Mouse (Mus musculus) hindbrain, embryonic 16.5 days (tissue): ENCODE results near the gene Hist1h3h. TPM values are rescaled to one million over a fixed set of nuclear protein-coding genes. Genes with fewer than 3 reads are reported as not detected.
"Not testable (repeated sequence)": the region's sequence is repeated elsewhere in the genome, so short reads cannot be mapped to it uniquely, and the experiment has no call there.

Experiments used
- ATAC-seq: fragments of 200-750 bp; cut with Nextera tagmentation; 2 replicates; pipeline ENCODE4 v1.8.0; 2017; ENCODE audit warnings: moderate TSS enrichment, moderate library complexity
- H3K27ac ChIP-seq: fragments of 300-500 bp; sonication (generic); 2 replicates; pipeline ENCODE4 v1.5.1; 2014; ENCODE audit warnings: low read depth, mild to moderate bottlenecking, control low read depth, low read length, moderate library complexity
- H3K27me3 ChIP-seq: fragments of 300-500 bp; sonication (generic); replicated peaks from 2 replicates; pipeline ENCODE4 v1.6.1; 2014; ENCODE audit warnings: low read length; ENCODE audit not compliant: control insufficient read depth, insufficient read depth
- H3K36me3 ChIP-seq: fragments of 300-500 bp; sonication (generic); 2 replicates; pipeline ENCODE4 v1.6.1; 2014; ENCODE audit warnings: mild to moderate bottlenecking, low read length, moderate library complexity, mixed read lengths; ENCODE audit not compliant: control insufficient read depth, insufficient read depth
- H3K4me1 ChIP-seq: fragments of 300-500 bp; sonication (generic); 2 replicates; pipeline ENCODE4 v1.6.1; 2014; ENCODE audit warnings: low read depth, low read length; ENCODE audit not compliant: control insufficient read depth, insufficient read depth
- H3K4me2 ChIP-seq: fragments of 300-500 bp; sonication (generic); 2 replicates; pipeline ENCODE4 v1.6.1; 2014; ENCODE audit warnings: mild to moderate bottlenecking, low read length, control low read depth, moderate library complexity
- H3K4me3 ChIP-seq: fragments of 300-500 bp; sonication (generic); 2 replicates; pipeline ENCODE4 v1.5.1; 2014; ENCODE audit warnings: mild to moderate bottlenecking, low read length, control low read depth, moderate library complexity
- H3K9ac ChIP-seq: fragments of 300-500 bp; sonication (generic); 2 replicates; pipeline ENCODE4 v1.6.1; 2014; ENCODE audit warnings: low read depth, mild to moderate bottlenecking, control low read depth, low read length, moderate library complexity
- H3K9me3 ChIP-seq: fragments of 300-500 bp; sonication (generic); 2 replicates; pipeline ENCODE4 v1.6.1; 2014; ENCODE audit warnings: mild to moderate bottlenecking, low read length, moderate library complexity; ENCODE audit not compliant: control insufficient read depth
- WGBS: fragments of 180-500 bp; shearing (Covaris S2); extraction: QIAGEN DNeasy Blood & Tissue Kit; methylation state at CpG from one replicate; pipeline ENCODE4 v1.1.7; 2014; 5-methylcytosine and 5-hydroxymethylcytosine counted together
- polyA plus RNA-seq: library from polyadenylated mRNA; unstranded; fragments of >200 nt; fragmentation: Nextera tagmentation; extraction: Ambion mirVana; gene quantifications from 2 replicates; pipeline ENCODE4 v1.2.1, GENCODE M21; 2015

Gene Hist1h3h
- polyA plus RNA-seq, 1 experiment from 2014 or later = 0.98 TPM

DNA sequence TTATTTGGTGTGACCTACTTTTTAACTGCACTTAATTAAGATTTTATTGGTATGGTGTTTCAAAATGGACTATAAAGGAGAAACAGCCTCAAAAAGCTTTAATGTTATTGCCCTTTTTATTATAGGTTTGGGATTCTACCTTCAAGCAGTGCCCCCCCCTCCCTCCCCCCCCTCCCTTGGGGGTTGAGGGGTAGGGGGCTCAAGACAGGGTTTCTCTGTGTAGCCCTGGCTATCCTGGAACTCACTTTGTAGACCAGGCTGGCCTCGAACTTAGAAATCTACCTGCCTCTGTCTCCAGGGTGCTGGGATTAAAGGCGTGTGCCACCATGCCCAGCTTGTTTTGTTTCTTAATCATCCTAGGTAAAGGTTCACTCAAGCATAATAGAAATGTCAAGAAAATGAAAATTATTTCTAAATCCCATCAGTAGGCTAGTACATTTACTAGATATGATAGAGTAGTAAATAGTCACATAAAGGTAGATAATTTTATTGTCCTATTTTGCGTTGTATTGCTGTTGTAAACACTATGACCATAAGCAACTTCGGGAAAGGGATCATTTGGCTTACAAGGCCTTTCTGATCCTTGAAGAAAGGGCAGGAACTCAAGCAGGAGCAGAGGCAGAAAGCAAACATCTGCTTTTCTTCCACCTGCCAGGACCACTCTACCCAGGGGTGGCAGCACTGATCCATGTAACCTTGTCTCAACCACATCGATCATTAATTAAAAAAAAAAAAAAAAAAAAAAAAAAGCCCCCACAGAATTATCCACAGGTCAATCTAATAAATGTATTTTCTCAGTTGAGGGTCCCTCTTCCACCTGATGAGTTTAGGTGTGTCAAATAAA lies 5.8 kb downstream of the Hist1h3h start:
- Histone ChIP-seq H3K27me3 (no peaks in the 10 kb centered on the region), H3K4me3 (no peak overlapping the region), H3K4me1 (peaks cover 11% of the 10 kb centered on the region), H3K9ac (no peak overlapping the region), H3K9me3 (no peaks in the 10 kb centered on the region), H3K36me3 (no peaks in the 10 kb centered on the region), H3K4me2 (no peak overlapping the region), H3K27ac (no peak overlapping the region)
- 36% methylated on average over 5 of the region's 5 CpGs for WGBS
- ATAC-seq = no peak

DNA sequence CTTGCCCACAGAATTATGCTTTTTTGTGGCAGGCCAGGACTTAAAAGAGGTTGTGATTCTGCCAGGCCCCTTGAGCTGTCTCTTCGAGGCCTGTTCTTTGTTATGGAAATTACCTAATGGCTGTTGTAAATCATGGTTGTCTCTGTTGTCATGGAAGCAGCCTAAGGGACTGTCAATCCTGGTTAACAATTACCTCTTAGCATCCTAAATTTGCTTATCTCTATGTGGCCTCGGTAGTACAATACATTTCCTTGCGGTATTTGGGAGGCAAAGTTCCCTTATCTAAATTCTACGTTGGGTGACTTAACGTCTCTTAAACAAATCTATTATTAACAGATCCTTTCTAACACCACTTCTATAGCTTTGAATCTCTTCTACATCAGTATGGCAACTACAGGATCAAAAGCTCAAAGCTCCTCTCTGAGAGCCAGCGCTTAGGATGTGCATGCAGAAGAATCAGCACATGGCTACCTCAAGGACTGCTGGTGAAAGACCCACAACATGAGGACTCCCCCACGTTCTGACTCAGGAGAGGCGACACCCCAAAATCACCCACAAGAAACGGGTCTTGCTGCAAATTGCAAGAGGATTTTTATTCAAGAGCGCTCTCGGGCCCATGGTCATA lies 10.6 kb downstream of the Hist1h3h start:
- Histone ChIP-seq H3K9ac (no peak overlapping the region), H3K4me3 (no peak overlapping the region), H3K4me1 (no peaks in the 10 kb centered on the region), H3K9me3 (no peaks in the 10 kb centered on the region), H3K36me3 (no peaks in the 10 kb centered on the region), H3K4me2 (no peak overlapping the region), H3K27ac (no peak overlapping the region), H3K27me3 (no peaks in the 10 kb centered on the region)
- ATAC-seq = 0 out of 2 replicates have a peak, but pooled peaks have one; percentile 30
- 19% methylated on average over 11 of the region's 11 CpGs for WGBS

- H3K4me1 ChIP-seq = peaks cover 5% of the 10 kb centered on the region; the same call in 1 of the 2 replicates
- no peaks in the 10 kb centered on the region for H3K36me3 ChIP-seq
- H3K27me3 ChIP-seq = no peaks in the 10 kb centered on the region
- no peak overlapping the region for H3K4me3 ChIP-seq
- H3K9ac ChIP-seq = no peak overlapping the region
- no peak overlapping the region for H3K27ac ChIP-seq
- no peak overlapping the region for H3K4me2 ChIP-seq
- no peak for ATAC-seq
- 77% methylated on average over 1 of the region's 1 CpGs for WGBS
- H3K9me3 ChIP-seq = no peaks in the 10 kb centered on the region
Measured at GRCm38 (mm10) chr13:21729544-21729943, 12.1 kb downstream of the Hist1h3h start.

- Histone ChIP-seq H3K9me3 (no peaks in the 10 kb centered on the region), H3K4me3 (no peak overlapping the region), H3K9ac (peak overlapping the region; percentile 64; the same call in 1 of the 2 replicates), H3K4me2 (no peak overlapping the region; the same call in 1 of the 2 replicates), H3K4me1 (peaks cover 10% of the 10 kb centered on the region), H3K27ac (peak overlapping the region; percentile 93), H3K36me3 (no peaks in the 10 kb centered on the region), H3K27me3 (no peaks in the 10 kb centered on the region)
- 70% methylated on average over 5 of the region's 5 CpGs for WGBS
- peak; percentile 18 for ATAC-seq
Measured at GRCm38 (mm10) chr13:21733466-21733865, 16.0 kb downstream of the Hist1h3h start.

DNA sequence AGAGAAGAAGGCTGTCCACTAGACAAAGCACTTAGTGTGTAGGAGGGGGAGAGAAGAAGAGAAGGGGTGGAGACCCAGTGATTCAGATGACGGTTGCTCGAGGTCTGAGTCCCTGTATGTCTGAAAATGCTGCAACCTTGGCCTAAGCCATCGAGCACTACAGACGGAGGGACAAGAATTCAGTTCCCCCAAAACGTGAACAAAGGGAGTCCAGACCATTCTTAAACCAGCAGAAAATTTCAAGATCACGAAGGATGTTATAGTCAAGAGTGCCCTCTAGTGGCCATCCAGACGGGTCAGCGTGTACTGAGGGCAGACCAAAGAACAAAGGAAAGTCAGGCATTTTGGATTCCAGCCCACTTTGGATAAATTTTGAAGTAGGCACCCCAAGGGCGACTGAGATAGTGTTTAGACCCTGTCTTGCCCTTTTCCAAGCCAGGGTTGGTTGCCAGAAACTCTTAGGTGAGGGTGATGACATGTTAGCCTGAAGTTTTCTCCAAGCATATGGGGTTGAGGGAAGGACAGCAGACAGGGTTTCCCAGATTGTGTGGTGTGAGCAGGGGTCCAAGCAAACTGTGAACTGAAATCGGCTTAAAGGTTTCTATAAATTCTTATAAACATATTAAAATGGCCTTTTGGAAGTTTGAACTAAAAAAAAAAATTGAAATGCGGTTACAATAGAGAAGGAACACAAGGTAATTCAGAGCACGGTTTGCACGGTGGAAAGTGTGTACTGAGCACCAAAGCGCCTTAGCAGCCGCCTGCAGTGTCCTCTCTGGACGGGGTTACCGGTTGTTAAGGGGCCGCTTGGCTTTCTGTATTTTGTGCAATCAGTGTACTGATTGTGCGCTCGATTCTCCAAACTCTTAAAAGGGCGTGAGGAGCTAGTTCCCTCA lies 16.8 kb downstream of the Hist1h3h start:
- no peaks in the 10 kb centered on the region for H3K9me3 ChIP-seq
- peak overlapping the region; percentile 51 for H3K4me3 ChIP-seq
- no peaks in the 10 kb centered on the region for H3K36me3 ChIP-seq
- H3K27ac ChIP-seq = peak overlapping the region; percentile 93
- ATAC-seq = peak; percentile 82
- H3K4me2 ChIP-seq = peak overlapping the region; percentile 85
- peaks cover 10% of the 10 kb centered on the region for H3K4me1 ChIP-seq
- H3K27me3 ChIP-seq = no peaks in the 10 kb centered on the region
- WGBS = under 1% methylated on average over 21 of the region's 21 CpGs
- H3K9ac ChIP-seq = peak overlapping the region; percentile 64

GRCm38 (mm10) chr13:21734906-21735767 lies 17.7 kb downstream of the Hist1h3h start, which contains the start of gene Hist1h4j:
Gene Hist1h4j (plus strand): TSS chr13:21735064.
- H3K27ac ChIP-seq = peak within 1 kb of the TSS; percentile 93
- ATAC-seq = peak; percentile 92
- H3K4me2 ChIP-seq = peak within 1 kb of the TSS; percentile 85
- H3K4me3 ChIP-seq = peak within 1 kb of the TSS; percentile 51
- H3K4me1 ChIP-seq, H3K27me3 ChIP-seq, H3K9me3 ChIP-seq, H3K36me3 ChIP-seq: not testable (repeated sequence)
- under 1% methylated on average over 34 of the region's 56 CpGs for WGBS
- peak within 1 kb of the TSS; percentile 64 for H3K9ac ChIP-seq

GRCm38 (mm10) chr13:21745006-21745405 lies 27.5 kb downstream of the Hist1h3h start:
- no peaks in the 10 kb centered on the region for H3K9me3 ChIP-seq
- peaks cover 8% of the 10 kb centered on the region for H3K4me1 ChIP-seq
- 93% methylated on average over 1 of the region's 1 CpGs for WGBS
- no peaks in the 10 kb centered on the region for H3K36me3 ChIP-seq
- no peaks in the 10 kb centered on the region for H3K27me3 ChIP-seq
- no peak overlapping the region for H3K4me2 ChIP-seq
- no peak for ATAC-seq
- no peak overlapping the region for H3K27ac ChIP-seq
- H3K9ac ChIP-seq = no peak overlapping the region
- H3K4me3 ChIP-seq = no peak overlapping the region

DNA sequence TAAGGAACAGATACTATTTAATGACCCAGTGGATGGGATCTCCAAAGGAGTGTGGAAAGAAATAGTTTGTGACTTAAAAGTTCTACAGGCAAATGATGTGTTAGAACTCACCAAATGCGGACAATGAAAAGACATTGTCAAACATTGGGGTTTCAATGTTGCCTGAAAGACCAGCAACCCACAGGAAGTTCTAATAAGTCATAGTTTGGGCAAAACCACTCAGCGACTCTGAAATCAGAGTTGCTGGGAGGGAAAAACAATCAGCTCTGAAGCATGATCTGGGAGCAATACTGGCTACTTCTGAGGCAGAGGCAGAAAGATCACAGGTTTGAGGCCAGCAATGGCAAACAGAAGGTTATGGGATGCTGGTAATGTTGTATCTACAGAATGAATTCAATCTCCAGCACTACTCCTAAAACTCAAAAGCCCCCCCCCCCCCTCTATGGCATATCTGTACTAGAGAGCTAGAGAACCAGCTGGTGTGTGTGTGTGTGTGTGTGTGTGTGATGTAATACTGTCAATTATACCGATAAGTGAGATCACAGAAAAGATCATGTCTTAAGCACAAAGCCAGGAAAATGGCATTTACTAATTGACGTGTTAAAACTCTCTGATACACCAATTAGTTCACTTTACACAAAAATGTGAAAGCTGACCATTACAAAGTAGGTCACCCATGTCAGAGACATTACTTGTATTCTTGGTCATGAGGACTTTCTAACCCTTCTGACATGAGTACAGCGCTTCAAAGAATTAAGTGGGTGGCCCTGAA lies 32.1 kb downstream of the Hist1h3h start:
- 4% methylated on average over 5 of the region's 5 CpGs for WGBS

More for the DNA sequence above, 32.1 kb downstream of the Hist1h3h start:
- Histone ChIP-seq H3K27ac (peak overlapping the region; percentile 70), H3K4me3 (peak overlapping the region; percentile 48), H3K9me3 (no peaks in the 10 kb centered on the region), H3K27me3 (no peaks in the 10 kb centered on the region), H3K36me3 (no peaks in the 10 kb centered on the region), H3K4me2 (peak overlapping the region; percentile 78), H3K4me1 (peaks cover 15% of the 10 kb centered on the region), H3K9ac (peak overlapping the region; percentile 60)
- no peak for ATAC-seq
